Mouse (Mus musculus): Measurements from ENCODE around the gene Mfap4.

The Mfap4 gene

GRCm38 (mm10) chr11:61518871-61519270 lies 33.6 kb downstream of the Mfap4 start:
- Histone ChIP-seq H3K36me3 (ENCODE audit: insufficient read depth, low read length) (peaks cover 90% of the 10 kb centered on the region), H3K4me3 (replicated peaks; ENCODE audit: low read length) (no peak overlapping the region), H3K27me3 (ENCODE audit: insufficient read depth, low read length) (no peaks in the 10 kb centered on the region), H3K9me3 (ENCODE audit: low read length) (no peaks in the 10 kb centered on the region), H3K4me1 (replicated peaks; ENCODE audit: low read depth, low read length) (peaks cover 18% of the 10 kb centered on the region)
- TF ChIP-seq POU5F1 (IDR thresholded peaks at IDR 0.05; ENCODE audit: borderline replicate concordance, low read length) = no peak
- no peak for TF ChIP-seq CTCF (conservative IDR thresholded peaks at IDR 0.05; ENCODE audit: low read length)

GRCm38 (mm10) chr11:61519484-61520107 lies 34.4 kb downstream of the Mfap4 start:
- Histone ChIP-seq H3K36me3 (ENCODE audit: insufficient read depth, low read length) (peaks cover 90% of the 10 kb centered on the region), H3K4me1 (replicated peaks; ENCODE audit: low read depth, low read length) (peaks cover 19% of the 10 kb centered on the region), H3K4me3 (replicated peaks; ENCODE audit: low read length) (no peak overlapping the region), H3K27me3 (ENCODE audit: insufficient read depth, low read length) (no peaks in the 10 kb centered on the region), H3K9me3 (ENCODE audit: low read length) (no peaks in the 10 kb centered on the region)
- no peak for TF ChIP-seq NANOG (IDR thresholded peaks at IDR 0.05; ENCODE audit: borderline replicate concordance, low read length)
- no peak for TF ChIP-seq CTCF (conservative IDR thresholded peaks at IDR 0.05; ENCODE audit: low read length)
- no peak for TF ChIP-seq POU5F1 (IDR thresholded peaks at IDR 0.05; ENCODE audit: borderline replicate concordance, low read length)

GRCm38 (mm10) chr11:61526872-61527271 lies 41.6 kb downstream of the Mfap4 start:
- no peaks in the 10 kb centered on the region for H3K9me3 ChIP-seq (ENCODE audit: low read length)
- peaks cover 67% of the 10 kb centered on the region for H3K4me1 ChIP-seq (replicated peaks; ENCODE audit: low read depth, low read length)
- H3K4me3 ChIP-seq (replicated peaks; ENCODE audit: low read length) = no peak overlapping the region
- TF ChIP-seq POU5F1 (IDR thresholded peaks at IDR 0.05; ENCODE audit: borderline replicate concordance, low read length) = no peak
- peaks cover 92% of the 10 kb centered on the region for H3K36me3 ChIP-seq (ENCODE audit: insufficient read depth, low read length)
- H3K27me3 ChIP-seq (ENCODE audit: insufficient read depth, low read length) = no peaks in the 10 kb centered on the region

- Histone ChIP-seq H3K4me1 (replicated peaks; ENCODE audit: low read depth, low read length) (peaks cover 82% of the 10 kb centered on the region), H3K4me3 (replicated peaks; ENCODE audit: low read length) (peak overlapping the region; percentile 35; the same call in 1 of the 2 replicates), H3K9me3 (ENCODE audit: low read length) (no peaks in the 10 kb centered on the region), H3K27me3 (ENCODE audit: insufficient read depth, low read length) (no peaks in the 10 kb centered on the region), H3K36me3 (ENCODE audit: insufficient read depth, low read length) (peaks cover 92% of the 10 kb centered on the region)
- peak; percentile 91 for TF ChIP-seq POU5F1 (IDR thresholded peaks at IDR 0.05; ENCODE audit: borderline replicate concordance, low read length)
- peak; percentile 50; the same call in 1 of the 2 replicates for TF ChIP-seq NANOG (IDR thresholded peaks at IDR 0.05; ENCODE audit: borderline replicate concordance, low read length)
- no peak for TF ChIP-seq CTCF (conservative IDR thresholded peaks at IDR 0.05; ENCODE audit: low read length)
These were observed 44.1 kb downstream of the Mfap4 start for GRCm38 (mm10) chr11:61529268-61529713.

GRCm38 (mm10) chr11:61532820-61533219 lies 47.6 kb downstream of the Mfap4 start:
- H3K4me3 ChIP-seq (replicated peaks; ENCODE audit: low read length) = no peak overlapping the region
- no peak for TF ChIP-seq CTCF (conservative IDR thresholded peaks at IDR 0.05; ENCODE audit: low read length)
- no peak for TF ChIP-seq POU5F1 (IDR thresholded peaks at IDR 0.05; ENCODE audit: borderline replicate concordance, low read length)
- TF ChIP-seq NANOG (IDR thresholded peaks at IDR 0.05; ENCODE audit: borderline replicate concordance, low read length) = no peak
- H3K36me3 ChIP-seq (ENCODE audit: insufficient read depth, low read length) = peaks cover 94% of the 10 kb centered on the region
- H3K4me1 ChIP-seq (replicated peaks; ENCODE audit: low read depth, low read length) = peaks cover 96% of the 10 kb centered on the region
- no peaks in the 10 kb centered on the region for H3K27me3 ChIP-seq (ENCODE audit: insufficient read depth, low read length)
- no peaks in the 10 kb centered on the region for H3K9me3 ChIP-seq (ENCODE audit: low read length)

- peaks cover 93% of the 10 kb centered on the region for H3K36me3 ChIP-seq (ENCODE audit: insufficient read depth, low read length)
- no peak overlapping the region for H3K4me3 ChIP-seq (replicated peaks; ENCODE audit: low read length)
- TF ChIP-seq NANOG (IDR thresholded peaks at IDR 0.05; ENCODE audit: borderline replicate concordance, low read length) = peak; percentile 53
- no peak for TF ChIP-seq CTCF (conservative IDR thresholded peaks at IDR 0.05; ENCODE audit: low read length)
- no peak for TF ChIP-seq POU5F1 (IDR thresholded peaks at IDR 0.05; ENCODE audit: borderline replicate concordance, low read length)
- no peaks in the 10 kb centered on the region for H3K27me3 ChIP-seq (ENCODE audit: insufficient read depth, low read length)
- H3K9me3 ChIP-seq (ENCODE audit: low read length) = no peaks in the 10 kb centered on the region
- peaks cover 96% of the 10 kb centered on the region for H3K4me1 ChIP-seq (replicated peaks; ENCODE audit: low read depth, low read length)
These were observed 48.3 kb downstream of the Mfap4 start for GRCm38 (mm10) chr11:61533571-61533970.

- TF ChIP-seq POU5F1 (IDR thresholded peaks at IDR 0.05; ENCODE audit: borderline replicate concordance, low read length) (no peak), NANOG (IDR thresholded peaks at IDR 0.05; ENCODE audit: borderline replicate concordance, low read length) (no peak), CTCF (conservative IDR thresholded peaks at IDR 0.05; ENCODE audit: low read length) (no peak)
- Histone ChIP-seq H3K9me3 (ENCODE audit: low read length) (no peaks in the 10 kb centered on the region), H3K27me3 (ENCODE audit: insufficient read depth, low read length) (no peaks in the 10 kb centered on the region), H3K4me3 (replicated peaks; ENCODE audit: low read length) (no peak overlapping the region), H3K4me1 (replicated peaks; ENCODE audit: low read depth, low read length) (peaks cover 96% of the 10 kb centered on the region), H3K36me3 (ENCODE audit: insufficient read depth, low read length) (peaks cover 96% of the 10 kb centered on the region)
These were observed 50.3 kb downstream of the Mfap4 start for GRCm38 (mm10) chr11:61535530-61535929.

GRCm38 (mm10) chr11:61536952-61537351 lies 51.7 kb downstream of the Mfap4 start:
- Histone ChIP-seq H3K4me1 (replicated peaks; ENCODE audit: low read depth, low read length) (peaks cover 98% of the 10 kb centered on the region), H3K4me3 (replicated peaks; ENCODE audit: low read length) (no peak overlapping the region), H3K27me3 (ENCODE audit: insufficient read depth, low read length) (no peaks in the 10 kb centered on the region), H3K36me3 (ENCODE audit: insufficient read depth, low read length) (peaks cover 96% of the 10 kb centered on the region), H3K9me3 (ENCODE audit: low read length) (no peaks in the 10 kb centered on the region)
- TF ChIP-seq CTCF (conservative IDR thresholded peaks at IDR 0.05; ENCODE audit: low read length) (no peak), POU5F1 (IDR thresholded peaks at IDR 0.05; ENCODE audit: borderline replicate concordance, low read length) (no peak), NANOG (IDR thresholded peaks at IDR 0.05; ENCODE audit: borderline replicate concordance, low read length) (no peak)

GRCm38 (mm10) chr11:61537362-61537761 lies 52.1 kb downstream of the Mfap4 start:
- Histone ChIP-seq H3K4me1 (replicated peaks; ENCODE audit: low read depth, low read length) (peaks cover 99% of the 10 kb centered on the region), H3K9me3 (ENCODE audit: low read length) (no peaks in the 10 kb centered on the region), H3K27me3 (ENCODE audit: insufficient read depth, low read length) (no peaks in the 10 kb centered on the region), H3K4me3 (replicated peaks; ENCODE audit: low read length) (no peak overlapping the region), H3K36me3 (ENCODE audit: insufficient read depth, low read length) (peaks cover 96% of the 10 kb centered on the region)
- TF ChIP-seq CTCF (conservative IDR thresholded peaks at IDR 0.05; ENCODE audit: low read length) (no peak), POU5F1 (IDR thresholded peaks at IDR 0.05; ENCODE audit: borderline replicate concordance, low read length) (no peak), NANOG (IDR thresholded peaks at IDR 0.05; ENCODE audit: borderline replicate concordance, low read length) (no peak)

All from E14TG2a.4 (cell line).